In genomic region chr7:46033109-46033869, GRCm38 (mm10) we compare ENCODE assay signal across 7 mouse cellular contexts. TPM values are rescaled to one million over a fixed set of nuclear protein-coding genes. Genes with fewer than 3 reads are reported as not detected.
A peak's percentile ranks its signal among the peaks of the same experiment; 100 is the strongest.
DNase-seq lines count a peak whose midpoint lies in the region; ATAC-seq lines count a peak whose summit lies in the region.

Gene Nomo1, plus strand, starts transcription at chr7:46033698.

- peak within 1 kb of the TSS; percentile 77 for H3K4me2 ChIP-seq in embryonic facial prominence, embryonic 11.5 days (ENCODE audit: low read depth, low read length)
- H3K4me2 ChIP-seq in midbrain, embryonic 13.5 days (replicated peaks) = peak within 1 kb of the TSS; percentile 77

- peak; percentile 86 for ATAC-seq in embryonic facial prominence, embryonic 11.5 days (replicated peaks; ENCODE audit: insufficient number of reproducible peaks, low FRiP score, low TSS enrichment, low read depth)
- peak; percentile 91 for ATAC-seq in granulocyte monocyte progenitor cell, adult 5-6 weeks (replicated peaks; ENCODE audit: poor library complexity, severe bottlenecking)
- peak; percentile 97 for ATAC-seq in midbrain, embryonic 13.5 days

- H3K36me3 ChIP-seq in embryonic facial prominence, embryonic 11.5 days (replicated peaks; ENCODE audit: control insufficient read depth, insufficient read depth, low read depth, low read length) = no peaks in the 10 kb centered on the region
- H3K36me3 ChIP-seq in limb, embryonic 10.5 days = peaks cover 10% of the 10 kb centered on the region
- H3K36me3 ChIP-seq in midbrain, embryonic 13.5 days = peaks cover 8% of the 10 kb centered on the region

- 7% methylated on average over 38 of the region's 44 CpGs for WGBS in embryonic facial prominence, embryonic 11.5 days
- 5% methylated on average over 44 of the region's 44 CpGs for WGBS in limb, embryonic 10.5 days
- WGBS in midbrain, embryonic 13.5 days = 5% methylated on average over 44 of the region's 44 CpGs

- H3K4me1 ChIP-seq in embryonic facial prominence, embryonic 11.5 days (ENCODE audit: control insufficient read depth, insufficient read depth, low read length) = no peaks in the 10 kb centered on the region; the same call in 1 of the 2 replicates
- peaks cover 28% of the 10 kb centered on the region for H3K4me1 ChIP-seq in limb, embryonic 10.5 days
- H3K4me1 ChIP-seq in midbrain, embryonic 13.5 days (replicated peaks) = peaks cover 24% of the 10 kb centered on the region

- H3K9me3 ChIP-seq in embryonic facial prominence, embryonic 11.5 days (replicated peaks; ENCODE audit: control insufficient read depth, low read length) = no peaks in the 10 kb centered on the region
- no peaks in the 10 kb centered on the region for H3K9me3 ChIP-seq in limb, embryonic 10.5 days (replicated peaks)
- H3K9me3 ChIP-seq in midbrain, embryonic 13.5 days = no peaks in the 10 kb centered on the region

- DNase-seq in adrenal gland, postnatal 14 days = peak; percentile 98
- peak; percentile 96 for DNase-seq in embryonic facial prominence, embryonic 11.5 days (ENCODE audit: low spot score)
- DNase-seq in kidney, adult 11 months = peak; percentile 95
- DNase-seq in limb, embryonic 10.5 days (ENCODE audit: low spot score) = peak; percentile 99
- DNase-seq in spleen, adult 12 weeks (ENCODE audit: low spot score) = peak; percentile 95

- peak within 1 kb of the TSS; percentile 80 for H3K4me3 ChIP-seq in embryonic facial prominence, embryonic 11.5 days (ENCODE audit: low read depth, low read length)
- peak within 1 kb of the TSS; percentile 92 for H3K4me3 ChIP-seq in limb, embryonic 10.5 days
- peak within 1 kb of the TSS; percentile 79 for H3K4me3 ChIP-seq in midbrain, embryonic 13.5 days (replicated peaks)

- no peak within 1 kb of the TSS for H3K27ac ChIP-seq in embryonic facial prominence, embryonic 11.5 days (replicated peaks; ENCODE audit: low read depth, low read length)
- peak within 1 kb of the TSS; percentile 86 for H3K27ac ChIP-seq in limb, embryonic 10.5 days
- H3K27ac ChIP-seq in midbrain, embryonic 13.5 days = 0 out of 2 replicates have a peak within 1 kb of the TSS, but pooled peaks have one; percentile 27

- H3K9ac ChIP-seq in embryonic facial prominence, embryonic 11.5 days (replicated peaks; ENCODE audit: low read length) = peak within 1 kb of the TSS; percentile 73
- peak within 1 kb of the TSS; percentile 91 for H3K9ac ChIP-seq in midbrain, embryonic 13.5 days (replicated peaks)

- H3K27me3 ChIP-seq in embryonic facial prominence, embryonic 11.5 days (ENCODE audit: control insufficient read depth, insufficient read depth, low read length) = no peaks in the 10 kb centered on the region
- H3K27me3 ChIP-seq in limb, embryonic 10.5 days (ENCODE audit: low read depth, poor library complexity, severe bottlenecking) = peaks cover 10% of the 10 kb centered on the region; the same call in 1 of the 2 replicates
- peaks cover 3% of the 10 kb centered on the region; the same call in 1 of the 2 replicates for H3K27me3 ChIP-seq in midbrain, embryonic 13.5 days

RNA-seq across cellular contexts. Expression of gene Nomo1, which starts in this region (rescaled TPM):
- 53.0 and 60.3 TPM in 2 replicates for total RNA-seq in adrenal gland, postnatal 14 days (2021)
- polyA plus RNA-seq in embryonic facial prominence, embryonic 11.5 days (2014; fragmentation: Nextera tagmentation; extraction: Ambion mirVana) = 11.3 and 11.8 TPM in 2 replicates
- total RNA-seq in granulocyte monocyte progenitor cell, adult 5-6 weeks (2014; fragmentation: Nextera tagmentation) = 40.8 and 56.0 TPM in 2 replicates
- 59.7 and 71.5 TPM in 2 replicates for total RNA-seq in granulocyte monocyte progenitor cell, adult 5-6 weeks (2017)
- polyA plus RNA-seq in limb, embryonic 10.5 days (2016; fragmentation: Nextera tagmentation; extraction: Ambion mirVana) = 27.0 and 29.6 TPM in 2 replicates
- polyA plus RNA-seq in midbrain, embryonic 13.5 days (2015; fragmentation: Nextera tagmentation; extraction: Ambion mirVana) = 31.4 and 37.7 TPM in 2 replicates
